Mouse (Mus musculus): ENCODE measurements around the gene Fxyd2.

Fxyd2 gene

DNA sequence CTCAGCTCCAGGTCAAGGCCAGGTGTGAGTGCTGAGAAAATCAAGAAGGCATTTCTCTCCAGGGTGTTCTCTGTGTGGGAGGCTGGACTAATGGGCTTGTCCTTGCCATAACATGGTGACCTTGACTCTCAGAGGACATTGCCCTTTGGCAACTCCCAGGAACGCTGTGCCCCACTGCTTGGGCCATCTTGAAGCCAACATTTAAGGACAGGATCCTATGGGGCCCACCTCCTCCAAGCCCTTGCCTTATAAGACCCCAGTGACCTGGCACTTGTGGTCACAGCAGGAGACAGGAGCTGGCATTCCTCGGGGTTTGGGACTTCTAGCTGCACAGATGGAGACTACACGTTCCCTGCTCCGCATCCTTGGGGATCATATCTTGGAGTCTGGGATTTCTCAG lies at the start of gene Fxyd2:
Gene Fxyd2, plus strand, starts transcription at position 236 of the 400 bp plus-strand sequence.
- DNase-seq, result no peak

DNA sequence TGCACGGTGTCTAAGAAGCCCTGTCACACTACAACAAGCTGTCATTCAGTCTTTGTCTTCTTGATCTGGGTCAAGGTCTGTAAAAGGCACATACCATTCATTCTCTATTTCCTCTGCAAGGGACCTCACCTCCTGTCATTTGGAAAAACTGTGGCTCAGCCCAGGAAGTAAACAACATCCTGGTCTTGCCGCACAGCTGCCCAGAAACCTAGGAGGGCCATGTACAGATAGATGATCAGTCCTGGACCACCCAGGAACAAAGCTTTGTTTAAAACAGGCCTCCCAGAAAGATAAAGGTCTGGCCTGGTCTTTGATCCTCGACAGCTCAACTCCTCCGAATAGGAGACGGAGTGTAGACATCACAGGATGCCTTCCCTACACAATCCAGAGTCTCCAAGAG lies 49.6 kb upstream of the Fxyd2 start:
- no peak for DNase-seq

DNA sequence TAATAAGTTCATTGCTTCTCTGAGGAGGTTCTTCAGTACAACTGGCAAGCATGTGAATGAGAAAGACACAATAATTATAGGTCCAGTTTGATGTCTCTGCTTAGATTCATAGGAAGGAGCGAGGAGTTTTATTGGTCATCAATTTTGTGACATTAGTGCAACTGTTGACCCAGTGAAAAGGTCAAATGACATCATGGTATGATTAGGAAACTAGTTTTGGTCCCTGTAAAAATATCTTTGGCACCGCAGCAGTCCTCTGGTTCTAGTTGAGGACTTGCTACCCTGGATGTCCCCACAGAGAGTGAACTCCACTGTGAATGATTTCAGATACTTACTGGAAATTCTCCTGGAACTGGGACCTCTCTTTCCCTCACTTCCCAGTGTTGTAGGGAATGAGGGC lies 44.3 kb upstream of the Fxyd2 start:
- no peak for DNase-seq

DNA sequence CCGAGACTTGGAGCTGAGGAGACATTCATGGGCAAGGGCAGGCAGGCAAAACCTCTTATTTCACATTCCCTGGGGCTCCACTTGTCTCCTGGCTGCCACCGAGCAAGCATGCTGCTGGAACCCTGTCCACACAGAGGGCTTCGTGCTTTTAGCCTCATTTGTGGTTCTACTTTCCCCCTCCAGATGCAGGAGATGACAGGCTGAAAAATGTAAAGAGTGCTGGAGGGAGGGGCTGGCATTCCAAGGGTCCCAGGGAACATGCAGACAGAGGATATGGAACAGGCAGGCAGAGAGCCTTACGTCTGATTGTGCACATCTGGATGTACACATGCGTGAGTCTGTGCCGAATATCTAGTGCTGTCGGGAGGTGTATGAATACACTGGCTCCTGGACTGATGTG lies 41.1 kb upstream of the Fxyd2 start:
- DNase-seq, result no peak

DNA sequence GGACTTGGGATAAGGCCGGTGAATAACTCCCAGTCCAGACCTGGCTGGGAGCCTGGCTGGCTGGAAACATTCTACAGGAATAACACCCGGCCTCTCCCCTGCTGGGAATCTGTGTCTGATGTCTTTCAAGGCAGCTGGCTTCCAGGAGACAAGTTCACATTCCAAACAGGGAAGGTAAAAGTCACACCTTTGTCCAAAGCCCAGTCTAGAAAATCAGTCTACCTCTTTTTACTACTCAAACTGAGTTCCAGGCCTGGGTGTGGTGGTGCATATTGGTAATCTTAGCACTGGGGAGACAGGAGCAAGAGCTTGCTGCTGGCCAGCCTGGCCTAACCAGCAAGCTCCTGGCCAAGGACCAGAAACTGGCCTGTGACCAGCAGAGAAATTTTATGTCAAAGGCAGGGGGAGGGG lies 37.4 kb upstream of the Fxyd2 start:
- DNase-seq, result peak; percentile 70 to 75

DNA sequence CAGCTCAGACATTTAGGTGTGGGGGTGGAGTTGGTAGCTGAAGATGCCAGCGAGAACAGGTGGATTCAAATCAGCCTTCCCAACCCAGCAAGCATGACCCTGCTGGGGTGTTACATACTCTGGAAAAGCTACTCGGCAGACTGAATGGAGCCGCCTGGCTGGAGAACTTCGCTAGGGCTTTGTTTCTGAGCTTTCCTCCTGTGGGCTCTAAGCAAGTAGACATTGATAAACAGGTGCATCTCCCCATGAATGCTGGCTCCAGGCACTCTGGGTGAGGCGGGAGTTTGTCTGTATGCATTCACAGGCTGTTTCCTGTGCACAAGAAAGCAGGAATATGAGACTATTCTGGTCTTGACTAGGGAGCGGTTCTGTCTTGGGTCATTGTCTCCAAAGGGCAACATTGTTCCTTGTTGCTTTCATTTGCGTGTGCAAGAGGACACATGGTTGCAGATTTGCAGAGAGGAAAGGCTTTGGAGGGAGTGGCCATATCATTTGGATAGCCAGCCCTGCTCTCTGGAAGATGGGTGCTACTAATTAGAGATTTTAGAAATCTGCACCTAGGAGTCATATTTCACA lies 35.7 kb upstream of the Fxyd2 start:
- DNase-seq, result peak; percentile 59 to 64

DNA sequence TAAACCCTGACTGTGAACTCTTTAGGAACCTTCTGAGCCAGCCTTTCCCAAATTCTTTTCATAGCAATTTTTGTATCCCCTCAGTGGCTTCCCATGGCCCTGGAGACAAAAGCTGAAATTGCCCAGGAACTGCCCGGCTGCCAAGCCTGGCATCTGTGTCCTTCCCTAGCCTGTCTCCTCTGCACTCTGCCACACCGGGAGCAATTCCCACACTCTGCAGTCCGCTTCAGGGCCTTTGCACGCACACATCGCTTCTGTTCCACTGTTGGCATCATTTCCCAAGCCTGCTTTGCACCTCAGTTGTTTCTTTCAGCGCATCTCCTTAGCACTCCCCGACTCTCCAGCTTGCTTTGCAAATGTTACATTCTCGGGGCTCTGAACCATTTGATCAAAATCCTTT lies 31.8 kb upstream of the Fxyd2 start:
- DNase-seq, result no peak

DNA sequence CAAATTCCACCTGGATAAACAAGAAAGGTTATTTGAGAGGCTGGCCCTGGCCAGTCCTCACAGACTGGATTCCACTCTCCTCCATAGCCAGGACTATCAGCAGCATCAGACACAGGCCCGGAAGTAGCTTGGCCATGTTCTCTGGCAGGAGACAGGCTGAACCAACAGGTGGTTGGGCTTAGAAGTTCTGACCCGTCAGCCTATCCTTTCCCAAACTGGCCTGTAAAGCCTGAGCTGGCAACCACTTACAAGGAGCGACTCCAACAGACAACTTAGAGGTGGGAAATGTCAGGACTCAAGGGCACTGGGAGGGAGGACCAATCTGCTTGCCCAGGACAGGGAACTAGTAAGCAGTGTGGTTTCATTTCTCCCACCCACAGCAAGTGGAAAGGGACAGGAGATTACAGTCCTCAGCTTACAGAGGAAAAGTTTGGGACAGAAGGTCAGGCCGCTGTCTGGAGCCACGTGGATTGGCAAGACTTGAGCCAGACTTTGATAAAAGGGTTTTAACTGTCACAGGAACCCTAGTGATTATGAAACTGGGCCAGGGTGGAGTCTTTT lies 31.0 kb upstream of the Fxyd2 start:
- DNase-seq, result no peak

DNA sequence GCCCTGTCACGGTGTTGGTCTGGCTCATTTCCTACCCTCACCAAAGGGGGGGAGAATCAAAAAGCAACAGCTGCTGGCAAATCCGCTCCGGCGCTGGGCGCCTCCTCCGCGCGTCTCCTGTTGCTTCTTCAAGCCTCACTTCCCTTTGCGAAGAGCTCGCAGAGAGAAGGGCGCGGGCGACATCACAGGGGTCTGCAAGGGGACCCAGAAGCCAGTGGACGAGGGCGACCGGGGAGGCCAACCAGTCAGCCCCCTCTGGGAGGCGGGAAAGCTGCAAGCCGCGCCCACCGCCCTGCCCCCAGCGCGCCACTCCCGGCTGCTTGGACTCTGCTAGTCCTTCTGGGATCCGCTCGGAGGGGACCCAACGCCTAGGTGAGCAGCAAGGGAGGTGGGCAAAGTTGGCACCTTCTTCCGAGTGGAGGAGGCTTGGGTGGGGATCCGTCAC lies 29.3 kb upstream of the Fxyd2 start, which contains the start of gene Fxyd6:
Gene Fxyd6, plus strand, starts transcription at position 69 of the 445 bp plus-strand sequence.
- peak in 1 of 2 experiments; percentile 57 for DNase-seq

DNA sequence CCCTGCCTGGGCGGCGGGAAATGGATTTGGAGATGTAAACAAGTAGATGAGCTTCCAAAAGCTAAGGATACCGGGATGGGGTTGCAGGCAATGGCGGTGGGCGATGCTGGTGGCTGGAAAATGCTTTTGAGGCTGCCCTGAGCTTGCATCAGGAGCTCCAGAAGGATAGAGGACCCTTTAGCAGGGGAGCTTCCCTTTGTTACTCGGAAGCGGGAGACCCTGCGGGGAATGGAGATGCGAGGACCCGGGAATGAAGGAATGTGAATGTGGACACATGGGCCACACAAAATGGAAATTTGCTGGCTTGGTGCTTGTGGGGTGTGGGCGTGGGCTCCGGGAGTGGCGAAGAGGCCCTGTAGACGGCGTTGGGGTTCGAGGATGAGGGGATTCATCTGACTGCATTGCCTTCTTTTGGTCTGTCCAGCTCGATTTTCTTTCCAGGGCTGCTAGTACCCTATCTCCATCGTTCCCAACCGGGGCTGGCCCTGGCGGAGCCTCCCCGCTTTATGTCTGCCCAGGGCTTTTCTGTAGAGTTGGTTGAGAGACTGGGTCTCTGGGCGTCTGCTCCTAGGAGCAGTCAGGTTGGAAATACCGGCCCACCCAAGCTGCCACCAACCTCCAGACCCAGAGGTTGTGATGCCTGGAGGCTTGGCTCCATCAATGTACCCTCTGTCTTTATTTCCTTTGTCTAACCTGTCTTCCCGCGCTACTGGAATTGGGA lies 28.7 kb upstream of the Fxyd2 start:
- no peak for DNase-seq

DNA sequence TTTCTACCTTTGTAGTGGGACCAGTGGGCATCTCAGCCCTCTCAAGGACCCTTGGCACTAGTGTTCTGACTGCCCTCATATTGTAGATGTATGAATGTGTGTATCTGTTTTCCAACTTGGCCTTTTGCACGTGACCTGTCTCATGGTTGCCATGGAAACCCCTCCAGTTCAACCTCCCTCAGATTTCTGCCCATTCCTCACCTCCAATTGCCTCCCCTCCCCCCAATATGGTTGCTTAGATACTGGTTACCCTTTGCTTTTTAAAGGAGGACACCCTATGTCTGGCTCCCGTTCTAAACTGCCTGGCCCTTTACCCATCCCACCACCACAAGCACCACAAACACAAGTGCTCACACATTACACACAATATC lies 28.1 kb upstream of the Fxyd2 start:
- no peak for DNase-seq

DNA sequence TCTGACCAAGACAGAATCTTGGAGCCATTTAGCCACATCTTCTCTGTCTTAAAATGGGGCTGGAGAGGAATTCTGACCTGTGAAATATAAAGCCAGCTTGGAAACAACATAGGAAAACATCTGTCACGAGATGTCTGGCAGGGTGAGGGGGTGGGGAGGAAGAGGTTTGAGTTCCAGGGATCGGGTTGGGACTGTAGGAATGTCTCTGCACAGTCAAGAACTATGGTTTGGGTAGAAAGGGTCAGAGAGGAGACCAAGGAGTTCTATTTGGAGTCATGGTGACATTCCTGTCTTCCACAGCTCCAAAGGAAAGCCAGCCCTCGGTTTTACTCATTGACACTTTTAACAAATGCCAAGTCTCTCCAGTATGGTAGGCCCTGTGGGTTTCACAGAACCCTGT lies 25.6 kb upstream of the Fxyd2 start:
- no peak for DNase-seq

DNA sequence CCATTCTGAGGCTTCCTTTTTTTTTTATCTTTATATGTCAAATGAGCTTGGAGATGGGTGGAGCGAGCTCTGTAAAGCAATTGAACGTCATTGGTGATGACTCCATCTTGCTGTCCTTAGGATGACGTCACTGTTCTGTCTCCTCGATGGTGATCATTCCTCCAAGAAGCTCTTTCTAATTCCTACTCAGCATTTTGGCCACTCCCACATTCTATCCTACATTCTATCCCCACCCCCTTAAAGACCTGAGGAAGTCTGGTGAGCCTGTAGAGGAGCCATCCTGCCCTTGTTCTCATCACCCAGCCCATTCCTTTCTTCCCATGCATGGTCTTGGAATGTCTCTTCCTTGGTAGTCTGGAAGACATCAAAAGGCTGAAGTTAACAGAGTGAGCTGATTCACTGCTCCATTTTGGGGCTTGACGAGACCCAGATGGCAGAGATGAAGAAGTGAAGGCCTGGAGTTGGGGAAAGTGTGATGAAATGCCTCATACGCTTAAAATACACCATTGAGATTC lies 24.4 kb upstream of the Fxyd2 start:
- DNase-seq, result no peak

DNA sequence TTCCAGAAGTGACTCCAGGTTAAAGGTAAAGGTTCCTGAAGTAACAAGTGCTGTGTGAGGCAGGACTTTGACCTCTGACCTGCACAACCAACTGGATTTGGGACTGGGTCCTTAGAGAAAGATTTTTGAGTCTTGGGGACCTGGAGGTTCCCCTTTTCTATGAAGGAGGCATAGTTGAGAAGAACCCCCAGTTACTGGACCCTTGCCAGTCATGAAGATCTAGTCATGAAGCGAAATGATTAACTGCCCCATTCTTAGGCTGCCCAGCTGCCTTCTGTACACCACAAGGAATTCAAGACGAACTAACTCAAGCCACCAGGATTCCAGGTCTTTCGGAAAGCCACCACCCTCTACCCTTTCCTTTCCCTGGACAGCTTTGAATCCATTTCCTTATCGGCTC lies 23.0 kb upstream of the Fxyd2 start:
- no peak for DNase-seq

DNA sequence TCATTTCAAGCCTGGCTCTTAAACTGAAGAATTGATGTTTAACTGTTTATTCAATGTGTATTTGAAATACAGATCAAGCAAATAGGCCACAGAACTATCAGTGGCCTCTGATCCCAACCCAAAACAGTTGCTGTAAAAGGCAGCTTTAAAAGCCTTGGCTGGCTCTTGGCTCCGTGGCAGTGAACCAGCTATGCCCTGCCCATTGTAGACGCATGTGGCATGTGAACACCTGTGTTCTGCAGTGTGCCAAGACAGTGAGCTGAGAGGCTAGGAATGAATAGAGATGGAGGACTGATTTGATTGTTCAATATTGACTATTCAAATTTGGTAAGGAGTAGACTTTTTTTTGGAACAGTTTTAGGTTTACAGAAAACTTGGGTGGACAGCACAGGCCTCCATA lies 22.6 kb upstream of the Fxyd2 start:
- DNase-seq, result peak; percentile 67 to 73

DNA sequence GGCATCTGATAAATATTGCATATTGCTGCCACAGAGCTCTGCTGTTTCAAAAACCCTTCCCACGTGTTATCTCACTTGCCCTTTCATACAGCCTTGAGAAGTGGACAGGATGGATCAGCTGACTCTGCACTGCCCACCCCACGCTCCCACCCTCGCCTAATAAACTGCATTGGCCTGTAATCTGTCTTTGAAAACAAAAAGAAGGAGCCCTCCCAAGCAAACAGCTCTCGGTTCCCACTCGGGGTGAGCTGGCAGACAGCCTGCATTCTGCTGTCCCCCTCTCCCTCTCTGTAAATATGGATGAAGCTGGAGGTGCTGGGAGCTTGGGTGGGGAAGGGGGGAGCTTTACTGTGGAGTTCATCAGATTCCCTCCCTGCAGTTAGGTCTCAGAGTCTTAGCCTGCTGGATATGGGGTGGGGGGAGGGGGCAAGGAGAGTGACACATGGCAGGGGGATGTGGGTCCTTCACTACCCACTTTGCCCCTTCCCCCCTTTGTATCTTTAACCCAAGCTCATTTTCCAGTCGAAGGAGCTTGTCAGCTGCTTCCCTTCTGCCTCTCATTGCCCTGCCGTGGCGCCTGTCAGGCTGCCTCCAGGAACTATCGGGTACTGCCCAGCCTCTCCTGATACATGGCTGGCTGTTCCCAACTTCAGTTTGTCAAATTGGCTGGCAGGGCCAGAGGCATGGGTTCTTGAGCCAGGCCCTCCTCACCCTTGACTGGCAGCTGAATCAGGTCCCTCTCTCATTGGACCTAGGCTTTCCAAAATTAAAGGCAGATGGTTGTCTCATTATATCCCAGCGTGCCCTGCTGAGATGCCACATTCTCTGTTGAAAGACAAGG lies 18.8 kb upstream of the Fxyd2 start:
- peak; percentile 67 to 71 for DNase-seq

DNA sequence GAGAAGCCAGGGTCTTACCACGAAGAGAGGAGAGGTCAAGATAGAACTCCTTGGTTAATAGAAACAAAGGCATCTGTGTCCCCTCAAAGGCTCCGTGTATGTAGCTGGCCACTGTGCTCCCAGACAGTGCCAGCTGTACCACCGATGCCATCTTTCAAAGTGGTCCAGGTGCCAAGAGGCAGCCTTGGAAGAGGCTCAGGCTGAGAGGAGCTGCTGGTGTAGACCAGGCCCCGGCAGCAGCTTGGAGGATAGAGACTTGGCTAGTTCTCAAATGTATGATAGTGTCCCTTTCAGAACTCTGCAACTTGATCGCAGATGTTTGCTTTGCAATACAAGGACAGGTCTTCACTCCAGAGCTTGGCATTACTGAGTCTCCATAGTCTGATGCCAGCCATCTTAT lies 17.1 kb upstream of the Fxyd2 start:
- DNase-seq, result no peak

DNA sequence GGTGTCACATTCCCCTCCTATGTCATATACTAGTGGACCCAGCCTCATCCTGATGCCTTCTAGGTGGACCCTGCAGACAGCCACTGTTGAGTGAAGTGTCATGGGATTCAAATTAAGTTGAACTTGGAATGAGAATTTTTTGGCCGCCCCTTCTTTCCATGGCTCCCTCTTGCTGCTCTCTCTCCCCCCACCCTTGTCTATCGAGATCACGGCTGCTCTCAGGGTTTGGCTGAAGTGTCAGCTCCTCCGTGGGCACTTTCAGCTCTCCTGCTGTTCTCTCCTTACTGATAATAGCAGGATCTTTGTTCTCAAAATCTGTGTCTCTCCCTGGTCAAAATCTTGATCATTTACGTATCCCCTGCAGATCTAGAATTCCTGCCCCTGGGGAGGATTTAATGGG lies 16.6 kb upstream of the Fxyd2 start:
- no peak for DNase-seq

DNA sequence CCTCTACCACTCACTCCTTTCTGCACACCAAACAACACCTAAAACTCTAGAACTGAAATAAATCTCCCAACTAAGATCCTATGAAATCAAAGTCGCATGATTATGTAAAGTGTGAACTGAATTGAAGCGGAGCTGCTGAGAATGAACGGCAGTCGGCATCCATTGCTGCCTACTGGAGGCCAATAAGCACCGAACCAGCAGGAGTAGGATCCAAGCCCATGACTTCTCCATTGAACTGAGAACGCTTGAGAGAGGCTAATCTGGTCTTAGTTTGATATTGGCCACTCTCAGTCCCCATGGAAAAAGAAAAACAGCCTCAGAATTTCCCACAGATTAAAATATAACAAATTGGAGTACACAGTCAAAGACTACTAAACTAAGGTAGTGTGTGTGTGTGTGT lies 15.6 kb upstream of the Fxyd2 start:
- no peak for DNase-seq

DNA sequence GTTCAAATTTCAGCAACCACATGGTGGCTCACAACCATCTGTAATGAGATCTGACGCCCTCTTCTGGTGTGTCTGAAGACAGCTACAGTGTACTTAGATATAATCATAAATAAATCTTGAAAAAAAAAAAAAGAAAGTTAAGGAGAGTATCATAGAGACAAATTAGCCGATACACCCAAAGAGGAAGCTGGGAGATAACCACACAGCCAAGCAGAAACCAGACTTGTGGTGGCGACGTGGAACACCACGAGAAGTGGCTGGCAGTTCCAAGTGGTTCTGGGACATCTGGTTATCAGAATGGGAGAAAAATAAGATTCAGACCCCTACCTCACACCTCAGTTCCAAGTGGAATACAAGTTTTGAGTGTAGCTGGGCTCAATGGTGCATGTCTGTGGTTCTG lies 12.8 kb upstream of the Fxyd2 start:
- DNase-seq, result no peak

DNA sequence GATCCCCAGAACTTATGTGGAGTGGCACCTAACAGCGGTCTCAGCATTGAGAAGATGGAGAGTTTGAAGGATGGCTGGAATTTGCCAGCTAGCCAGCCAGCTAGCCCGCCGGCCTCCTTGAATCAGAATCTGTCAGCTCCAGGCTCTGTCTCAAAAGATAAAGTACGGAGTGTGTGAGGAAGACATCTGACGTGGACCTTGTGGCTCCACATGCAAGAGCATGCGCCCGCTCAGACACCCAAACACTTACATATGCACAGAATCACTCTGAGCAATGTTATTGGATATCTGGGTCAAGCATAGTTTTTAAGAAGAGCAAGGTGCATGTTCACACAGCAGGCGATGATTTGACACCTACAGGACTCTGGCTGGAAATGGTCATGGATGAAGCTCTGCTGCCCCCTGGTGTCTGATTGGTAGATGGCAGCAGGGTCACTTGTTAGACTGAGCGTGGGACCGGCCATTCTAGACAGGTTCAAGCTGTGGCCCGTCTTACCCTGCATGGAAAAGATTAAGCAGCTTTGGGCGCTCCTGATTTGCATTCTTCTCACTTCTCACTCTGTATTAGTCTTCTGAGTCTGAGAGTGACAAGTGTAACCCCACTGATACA lies 11.0 kb upstream of the Fxyd2 start:
- peak; percentile 91 to 98 for DNase-seq

DNA sequence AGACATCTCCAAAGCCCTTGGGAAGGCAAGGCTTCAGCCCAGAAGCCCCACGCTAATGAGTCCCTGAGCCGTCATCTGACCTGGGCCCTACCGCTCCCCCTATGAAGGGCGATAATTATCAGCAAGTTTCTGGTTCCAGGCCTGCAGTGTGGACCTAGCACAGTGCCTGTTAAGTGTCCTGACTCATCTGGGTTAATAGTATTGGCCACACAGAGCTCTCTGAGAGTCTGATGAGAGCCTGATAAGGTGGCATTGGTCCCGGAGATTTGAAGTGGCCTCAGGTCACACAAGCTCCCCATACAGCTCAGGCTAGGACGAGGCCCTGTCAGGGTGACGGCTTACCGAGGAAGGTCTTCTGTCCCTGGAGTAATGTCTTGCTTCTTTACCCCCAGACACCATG lies 9.9 kb upstream of the Fxyd2 start:
- no peak for DNase-seq

DNA sequence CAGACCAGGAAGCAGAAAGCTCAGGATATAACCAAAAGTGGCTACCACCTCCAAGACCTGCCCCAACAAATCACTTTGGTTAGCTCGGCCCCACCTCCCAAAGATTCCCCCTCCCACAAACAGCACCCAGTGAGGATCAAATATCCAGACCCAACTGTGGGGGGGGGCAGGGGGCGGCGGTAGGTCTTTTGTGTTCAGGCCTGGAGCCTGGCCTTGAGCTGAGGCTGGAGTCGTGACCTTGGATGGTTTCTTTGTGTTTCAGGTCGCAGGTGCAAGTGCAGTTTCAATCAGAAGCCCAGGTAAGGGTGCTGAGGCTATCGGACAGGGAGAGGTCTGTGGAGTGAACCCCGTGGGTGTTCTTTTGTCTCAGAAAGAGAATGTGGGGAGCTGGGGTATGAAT lies 8.2 kb upstream of the Fxyd2 start:
- no peak for DNase-seq

All from cerebellum, postnatal 36 days (tissue).